9 mouse cellular contexts compared by ENCODE assay signal in genomic region chr2:172348297-172348950, GRCm38 (mm10). TPM values are rescaled to one million over a fixed set of nuclear protein-coding genes. Genes with fewer than 3 reads are reported as not detected.
DNase-seq lines count a peak whose midpoint lies in the region; ATAC-seq and TF ChIP-seq lines count a peak whose summit lies in the region.
"Had no signal": no experiment of that assay in that cellular context is flagged by ENCODE, and none has a peak within 500 bp of the region (broad histone marks: within the 10 kb centered on the region; RNA-seq: fewer than 3 reads in every experiment).

No protein-coding gene starts in this region.

- H3K27me3 ChIP-seq in forebrain, embryonic 16.5 days (replicated peaks; ENCODE audit: control insufficient read depth, insufficient read depth, low read length), result no peaks in the 10 kb centered on the region
- H3K27me3 ChIP-seq in midbrain, postnatal 0 days (ENCODE audit: insufficient read depth, low read length), result no peaks in the 10 kb centered on the region
- H3K27me3 ChIP-seq in kidney, embryonic 14.5 days (ENCODE audit: control insufficient read depth, insufficient read depth, low read length), result no peaks in the 10 kb centered on the region
- H3K27me3 ChIP-seq: embryonic facial prominence, embryonic 15.5 days had no signal

- no peaks in the 10 kb centered on the region for H3K9me3 ChIP-seq in forebrain, embryonic 16.5 days (ENCODE audit: control insufficient read depth, low read length)
- H3K9me3 ChIP-seq in midbrain, postnatal 0 days (ENCODE audit: low read length), result no peaks in the 10 kb centered on the region
- H3K9me3 ChIP-seq in kidney, embryonic 14.5 days (ENCODE audit: control insufficient read depth, low read length), result no peaks in the 10 kb centered on the region
- H3K9me3 ChIP-seq: embryonic facial prominence, embryonic 15.5 days had no signal

- H3K4me1 ChIP-seq in forebrain, embryonic 16.5 days (replicated peaks; ENCODE audit: control insufficient read depth, insufficient read depth, low read length), result peaks cover 58% of the 10 kb centered on the region
- H3K4me1 ChIP-seq in midbrain, postnatal 0 days (ENCODE audit: insufficient read depth, low read length), result peaks cover 3% of the 10 kb centered on the region; the same call in 1 of the 2 replicates
- no peaks in the 10 kb centered on the region for H3K4me1 ChIP-seq in kidney, embryonic 14.5 days (ENCODE audit: control insufficient read depth, insufficient read depth, low read length)

- WGBS in forebrain, embryonic 16.5 days, result 36% methylated on average over 3 of the region's 3 CpGs
- WGBS in midbrain, postnatal 0 days, result 61% methylated on average over 3 of the region's 3 CpGs
- 37% methylated on average over 3 of the region's 3 CpGs for WGBS in kidney, embryonic 14.5 days

- intact Hi-C loops in heart, postnatal 25 days (cut with DNase I), result no loop called here

- no peak for TF ChIP-seq CTCF in midbrain, postnatal 0 days (IDR thresholded peaks at IDR 0.05)

- peak overlapping the region; percentile 33; the same call in 1 of the 2 replicates for H3K9ac ChIP-seq in forebrain, embryonic 16.5 days (replicated peaks; ENCODE audit: low read depth, low read length)
- no peak overlapping the region for H3K9ac ChIP-seq in midbrain, postnatal 0 days (replicated peaks; ENCODE audit: low read length, poor library complexity, severe bottlenecking)
- H3K9ac ChIP-seq in kidney, embryonic 14.5 days (ENCODE audit: low read depth, low read length), result no peak overlapping the region
- H3K9ac ChIP-seq: embryonic facial prominence, embryonic 15.5 days had no signal

- DNase-seq in heart, adult 18-20 months, result peak; percentile 30 to 47
- no peak for DNase-seq in heart, postnatal 25 days (ENCODE audit: low spot score)
- peak; percentile 43 to 56 for DNase-seq in layer of hippocampus, postnatal 10 days (ENCODE audit: low spot score in 2 of 2)
- peak; percentile 73 for DNase-seq in midbrain, postnatal 0 days (ENCODE audit: low spot score)
- no peak for DNase-seq in left cerebral cortex, adult 11 months (ENCODE audit: low spot score)
- no peak for DNase-seq in ovary, postnatal 14 days (ENCODE audit: low spot score)

- H3K27ac ChIP-seq in forebrain, embryonic 16.5 days (ENCODE audit: low read length), result peak overlapping the region; percentile 64
- no peak overlapping the region for H3K27ac ChIP-seq in midbrain, postnatal 0 days (ENCODE audit: low read depth, low read length)
- H3K27ac ChIP-seq in kidney, embryonic 14.5 days (ENCODE audit: low read depth, low read length), result no peak overlapping the region
- H3K27ac ChIP-seq: embryonic facial prominence, embryonic 15.5 days had no signal

- H3K4me2 ChIP-seq in forebrain, embryonic 16.5 days (ENCODE audit: low read length), result peak overlapping the region; percentile 96
- no peak overlapping the region for H3K4me2 ChIP-seq in midbrain, postnatal 0 days (ENCODE audit: low read depth, low read length, poor library complexity, severe bottlenecking)
- H3K4me2 ChIP-seq in kidney, embryonic 14.5 days (replicated peaks; ENCODE audit: low read depth, low read length), result no peak overlapping the region
- H3K4me2 ChIP-seq: embryonic facial prominence, embryonic 15.5 days had no signal

- H3K36me3 ChIP-seq in forebrain, embryonic 16.5 days (ENCODE audit: control insufficient read depth, insufficient read depth), result no peaks in the 10 kb centered on the region
- H3K36me3 ChIP-seq in midbrain, postnatal 0 days (ENCODE audit: insufficient read depth, low read length), result no peaks in the 10 kb centered on the region
- peaks cover 4% of the 10 kb centered on the region; the same call in 1 of the 2 replicates for H3K36me3 ChIP-seq in kidney, embryonic 14.5 days (ENCODE audit: control insufficient read depth, insufficient read depth, low read length)
- H3K36me3 ChIP-seq: embryonic facial prominence, embryonic 15.5 days had no signal

- no peak for ATAC-seq in forebrain, embryonic 16.5 days
- no peak for ATAC-seq in midbrain, postnatal 0 days (ENCODE audit: low FRiP score)
- no peak for ATAC-seq in kidney, embryonic 14.5 days (ENCODE audit: low FRiP score, low TSS enrichment)

- H3K4me3 ChIP-seq in forebrain, embryonic 16.5 days (replicated peaks; ENCODE audit: low read length), result peak overlapping the region; percentile 15; the same call in 1 of the 2 replicates
- H3K4me3 ChIP-seq in midbrain, postnatal 0 days (ENCODE audit: low read depth, low read length), result no peak overlapping the region
- no peak overlapping the region for H3K4me3 ChIP-seq in kidney, embryonic 14.5 days (ENCODE audit: low read length)
- H3K4me3 ChIP-seq: embryonic facial prominence, embryonic 15.5 days had no signal

RNA-seq across cellular contexts. Expression of gene Fam210b, which starts 3.1 kb away (rescaled TPM):
- total RNA-seq in heart, adult 18-20 months (2021), result 1 to 10 TPM; 5.5 to 5.9 TPM
- 1 to 10 TPM; 6.1 to 6.5 TPM for total RNA-seq in heart, postnatal 25 days (2021)
- 77.9 and 93.9 TPM in 2 replicates for polyA plus RNA-seq in forebrain, embryonic 16.5 days (2015; fragmentation: Nextera tagmentation; extraction: Ambion mirVana)
- 10 to 100 TPM; 26.2 to 27.4 TPM for total RNA-seq in layer of hippocampus, postnatal 10 days (2021)
- 10.2 and 10.8 TPM in 2 replicates for total RNA-seq in midbrain, postnatal 0 days (2014; rRNA removed)
- 21.1 and 21.9 TPM in 2 replicates for polyA plus RNA-seq in midbrain, postnatal 0 days (2015; fragmentation: Nextera tagmentation; extraction: Ambion mirVana)
- 6.5 and 7.1 TPM in 2 replicates for polyA plus RNA-seq in kidney, embryonic 14.5 days (2014; fragmentation: Nextera tagmentation; extraction: Ambion mirVana)

RNA-seq across cellular contexts. Expression of gene Aurka, which starts 21.9 kb away (rescaled TPM):
- total RNA-seq in heart, adult 18-20 months (2021), result under 1 TPM; 0.55 to 0.93 TPM
- under 1 TPM; 0.83 to 0.89 TPM for total RNA-seq in heart, postnatal 25 days (2021)
- polyA plus RNA-seq in forebrain, embryonic 16.5 days (2015; fragmentation: Nextera tagmentation; extraction: Ambion mirVana), result 38.3 and 45.3 TPM in 2 replicates
- 1 to 10 TPM; 4.5 to 5.3 TPM for total RNA-seq in layer of hippocampus, postnatal 10 days (2021)
- 4.2 and 7.6 TPM in 2 replicates for total RNA-seq in midbrain, postnatal 0 days (2014; rRNA removed)
- polyA plus RNA-seq in midbrain, postnatal 0 days (2015; fragmentation: Nextera tagmentation; extraction: Ambion mirVana), result 5.9 and 6.2 TPM in 2 replicates
- 126 and 136 TPM in 2 replicates for polyA plus RNA-seq in kidney, embryonic 14.5 days (2014; fragmentation: Nextera tagmentation; extraction: Ambion mirVana)

RNA-seq across cellular contexts. Expression of gene Cstf1, which starts 22.1 kb away (rescaled TPM):
- 10 to 100 TPM; 14.2 to 19.4 TPM for total RNA-seq in heart, adult 18-20 months (2021)
- 10 to 100 TPM; 15.7 to 16.8 TPM for total RNA-seq in heart, postnatal 25 days (2021)
- polyA plus RNA-seq in forebrain, embryonic 16.5 days (2015; fragmentation: Nextera tagmentation; extraction: Ambion mirVana), result 27.5 and 29.9 TPM in 2 replicates
- total RNA-seq in layer of hippocampus, postnatal 10 days (2021), result 10 to 100 TPM; 23.7 to 24.2 TPM
- 26.6 and 28.0 TPM in 2 replicates for total RNA-seq in midbrain, postnatal 0 days (2014; rRNA removed)
- polyA plus RNA-seq in midbrain, postnatal 0 days (2015; fragmentation: Nextera tagmentation; extraction: Ambion mirVana), result 25.0 and 27.0 TPM in 2 replicates
- polyA plus RNA-seq in kidney, embryonic 14.5 days (2014; fragmentation: Nextera tagmentation; extraction: Ambion mirVana), result 35.1 and 49.5 TPM in 2 replicates

RNA-seq across cellular contexts. Expression of gene Cass4, which starts 45.2 kb away (rescaled TPM):
- total RNA-seq in heart, adult 18-20 months (2021), result under 1 TPM; 0.27 to 0.28 TPM
- total RNA-seq in heart, postnatal 25 days (2021), result under 1 TPM; 0.45 to 0.47 TPM
- 0.13 and 0.19 TPM in 2 replicates for polyA plus RNA-seq in forebrain, embryonic 16.5 days (2015; fragmentation: Nextera tagmentation; extraction: Ambion mirVana)
- under 1 TPM; 0.41 to 0.47 TPM for total RNA-seq in layer of hippocampus, postnatal 10 days (2021)
- 0.05 and 0.52 TPM in 2 replicates for total RNA-seq in midbrain, postnatal 0 days (2014; rRNA removed)
- 0.07 and 0.11 TPM in 2 replicates for polyA plus RNA-seq in midbrain, postnatal 0 days (2015; fragmentation: Nextera tagmentation; extraction: Ambion mirVana)
- 0.19 and 0.57 TPM in 2 replicates for polyA plus RNA-seq in kidney, embryonic 14.5 days (2014; fragmentation: Nextera tagmentation; extraction: Ambion mirVana)

Comparison
In these comparisons a context has a peak if more than half of its experiments do, and no peak if none do; other contexts are left out.
1. DNase-seq: peak in heart, adult 18-20 months (2 of 2), layer of hippocampus, postnatal 10 days (2 of 2) and midbrain, postnatal 0 days (single experiment); none in heart, postnatal 25 days (single experiment), left cerebral cortex, adult 11 months (single experiment) and ovary, postnatal 14 days (single experiment).